Comparison of ENCODE assay signal across 17 mouse cellular contexts in the genomic region with DNA sequence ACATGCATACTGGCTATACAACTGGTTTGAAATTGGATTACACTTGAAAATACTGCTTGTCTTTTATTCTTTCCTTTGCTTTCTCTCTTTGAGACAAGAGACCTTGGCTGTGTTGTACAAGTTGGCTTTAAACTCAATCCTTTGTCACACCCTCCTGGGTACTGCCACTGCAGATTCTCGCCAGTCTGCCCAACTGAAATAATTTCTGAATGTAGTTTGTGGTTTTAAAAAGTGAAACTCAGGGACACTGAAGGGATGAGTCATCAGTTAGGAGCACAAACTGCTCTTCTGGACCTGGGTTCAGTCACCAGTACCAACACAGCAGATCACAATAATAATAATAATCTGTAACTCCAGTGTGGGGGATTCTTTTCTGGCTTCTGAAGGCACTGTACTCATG. TPM values are rescaled to one million over a fixed set of nuclear protein-coding genes. Genes with fewer than 3 reads are reported as not detected.
DNase-seq lines count a peak whose midpoint lies in the region; ATAC-seq and TF ChIP-seq lines count a peak whose summit lies in the region.
"Had no signal": no experiment of that assay in that cellular context is flagged by ENCODE, and none has a peak within 500 bp of the region (broad histone marks: within the 10 kb centered on the region; RNA-seq: fewer than 3 reads in every experiment).

No protein-coding gene starts in this region.

- no peak overlapping the region for H3K4me3 ChIP-seq in heart, embryonic 13.5 days
- no peak overlapping the region for H3K4me3 ChIP-seq in heart, embryonic 10.5 days
- H3K4me3 ChIP-seq in CH12.LX (replicated peaks in 1 of 3; ENCODE audit: low read depth in 2 of 3, low read length in 2 of 3, poor library complexity in 1 of 3): no peak overlapping the region
- H3K4me3 ChIP-seq: embryonic facial prominence, embryonic 15.5 days; forebrain, embryonic 12.5 days; kidney, embryonic 15.5 days had no signal

- no peak for TF ChIP-seq RAD21 in CH12.LX (IDR thresholded peaks at IDR 0.05; ENCODE audit: low read depth, low read length)

- in situ Hi-C loops in CH12.LX (cut with MboI; ENCODE audit: low pct_ligation_motif_present, low pct_unique_long_range_greater_than_20kb, low sequenced_read_pairs): no loop called here

- H3K4me2 ChIP-seq in heart, embryonic 13.5 days: no peak overlapping the region
- no peak overlapping the region for H3K4me2 ChIP-seq in CH12.LX (ENCODE audit: insufficient read depth, low read depth, poor library complexity, severe bottlenecking)
- H3K4me2 ChIP-seq: embryonic facial prominence, embryonic 15.5 days; forebrain, embryonic 12.5 days; kidney, embryonic 15.5 days had no signal

- H3K9me3 ChIP-seq in heart, embryonic 13.5 days: no peaks in the 10 kb centered on the region
- H3K9me3 ChIP-seq in heart, embryonic 10.5 days: no peaks in the 10 kb centered on the region
- no peaks in the 10 kb centered on the region for H3K9me3 ChIP-seq in CH12.LX (replicated peaks; ENCODE audit: low read length)
- H3K9me3 ChIP-seq: embryonic facial prominence, embryonic 15.5 days; forebrain, embryonic 12.5 days; kidney, embryonic 15.5 days had no signal

- no peaks in the 10 kb centered on the region for H3K27me3 ChIP-seq in heart, embryonic 13.5 days (replicated peaks)
- H3K27me3 ChIP-seq in heart, embryonic 10.5 days (ENCODE audit: insufficient read depth, poor library complexity, severe bottlenecking): no peaks in the 10 kb centered on the region
- no peaks in the 10 kb centered on the region for H3K27me3 ChIP-seq in CH12.LX (replicated peaks)
- H3K27me3 ChIP-seq: embryonic facial prominence, embryonic 15.5 days; forebrain, embryonic 12.5 days; kidney, embryonic 15.5 days had no signal

- no peak for TF ChIP-seq CTCF in CH12.LX (conservative IDR thresholded peaks at IDR 0.05 in 1 of 2, IDR thresholded peaks at IDR 0.05 in 1 of 2; ENCODE audit: low read depth in 2 of 2, low read length in 2 of 2)

- peak; percentile 48 to 62 for DNase-seq in adrenal gland, adult (ENCODE audit: inconsistent age in 2 of 2, low spot score in 1 of 2)
- no peak for DNase-seq in adrenal gland, adult 18-20 months (ENCODE audit: low spot score in 2 of 2)
- no peak for DNase-seq in heart, embryonic 10.5 days (ENCODE audit: low spot score)
- peak; percentile 21 for DNase-seq in CH12.LX (ENCODE audit: extremely low read depth)
- DNase-seq in fibroblast of lung, adult 2 months (ENCODE audit: low read depth): peak; percentile 16
- DNase-seq in gastrocnemius, postnatal 4 days (ENCODE audit: low spot score in 2 of 2): no peak
- no peak for DNase-seq in right cerebral cortex, postnatal 36 days (ENCODE audit: low spot score in 2 of 2)
- DNase-seq: cerebellum, adult 8-10 months; heart, postnatal 10 days; lung, adult 18-20 months; lung, postnatal 4 days had no signal

- no peak for ATAC-seq in heart, embryonic 13.5 days (ENCODE audit: extremely low read depth, insufficient number of reproducible peaks, low FRiP score, low TSS enrichment)
- ATAC-seq: midbrain, embryonic 16.5 days had no signal

- peaks cover 19% of the 10 kb centered on the region for H3K4me1 ChIP-seq in heart, embryonic 13.5 days
- no peaks in the 10 kb centered on the region for H3K4me1 ChIP-seq in heart, embryonic 10.5 days
- H3K4me1 ChIP-seq in CH12.LX (ENCODE audit: control insufficient read depth in 1 of 2, insufficient read depth in 2 of 2): peaks cover 0 to 18% of the 10 kb centered on the region in 2 experiments; a peak in 2 of 4 replicates
- H3K4me1 ChIP-seq: forebrain, embryonic 12.5 days; kidney, embryonic 15.5 days had no signal

- peaks cover 60% of the 10 kb centered on the region for H3K36me3 ChIP-seq in heart, embryonic 13.5 days
- H3K36me3 ChIP-seq in heart, embryonic 10.5 days: peaks cover 50% of the 10 kb centered on the region
- H3K36me3 ChIP-seq in CH12.LX (replicated peaks in 1 of 2; ENCODE audit: control insufficient read depth in 1 of 2, insufficient read depth in 1 of 2, low read length in 1 of 2): peaks cover 33 to 70% of the 10 kb centered on the region in 2 experiments

- dilution Hi-C loops in CH12.LX (cut with MboI; ENCODE audit: extremely low pct_ligation_motif_present, extremely low pct_unique_long_range_greater_than_20kb, low sequenced_read_pairs): no loop called here

- peaks cover 3% of the 10 kb centered on the region for H3K79me2 ChIP-seq in CH12.LX (replicated peaks; ENCODE audit: control insufficient read depth, extremely low read depth, insufficient read depth, poor library complexity, severe bottlenecking)

- WGBS in heart, embryonic 13.5 days: 69% methylated on average over 1 of the region's 1 CpGs
- 86% methylated on average over 1 of the region's 1 CpGs for WGBS in heart, embryonic 10.5 days

- TF ChIP-seq POLR2A in CH12.LX (IDR thresholded peaks at IDR 0.05; ENCODE audit: low read depth, low read length): no peak

- peak; percentile 21; the same call in 1 of the 2 replicates for TF ChIP-seq EP300 in CH12.LX (IDR thresholded peaks at IDR 0.05; ENCODE audit: low read length)

- H3K9ac ChIP-seq in heart, embryonic 13.5 days: no peak overlapping the region
- H3K9ac ChIP-seq in CH12.LX (ENCODE audit: insufficient read depth, low read depth): no peak overlapping the region
- H3K9ac ChIP-seq: embryonic facial prominence, embryonic 15.5 days; forebrain, embryonic 12.5 days; kidney, embryonic 15.5 days had no signal

- 0 out of 2 replicates have a peak overlapping the region, but pooled peaks have one; percentile 5 for H3K27ac ChIP-seq in heart, embryonic 13.5 days (replicated peaks)
- no peak overlapping the region for H3K27ac ChIP-seq in heart, embryonic 10.5 days
- no peak overlapping the region for H3K27ac ChIP-seq in CH12.LX (ENCODE audit: insufficient read depth, low read depth)
- H3K27ac ChIP-seq: embryonic facial prominence, embryonic 15.5 days; forebrain, embryonic 12.5 days; kidney, embryonic 15.5 days; stomach, postnatal 0 days had no signal

TF ChIP-seq in CH12.LX, 34 proteins besides CTCF, POLR2A, EP300 and RAD21:
- TF ChIP-seq ETS1 (conservative IDR thresholded peaks at IDR 0.05; ENCODE audit: low read depth, low read length): no peak
- TF ChIP-seq JUN (IDR thresholded peaks at IDR 0.05; ENCODE audit: insufficient read depth, low read depth, low read length): peak; percentile 23; the same call in 1 of the 2 replicates
- peak; percentile 62; the same call in 1 of the 2 replicates for TF ChIP-seq JUND (conservative IDR thresholded peaks at IDR 0.05; ENCODE audit: low read depth, low read length)

RNA-seq across cellular contexts. Expression of gene Pwwp2a, which starts 21.8 kb away (rescaled TPM):
- total RNA-seq in adrenal gland, adult 18-20 months (2021): 10 to 100 TPM; 26.6 to 27.1 TPM
- 18.0 and 18.4 TPM in 2 replicates for polyA plus RNA-seq in heart, embryonic 13.5 days (2015; fragmentation: Nextera tagmentation; extraction: Ambion mirVana)
- 19.6 and 26.8 TPM in 2 replicates for polyA plus RNA-seq in heart, embryonic 10.5 days (2016; fragmentation: Nextera tagmentation; extraction: Ambion mirVana)
- 15.2 and 16.7 TPM in 2 replicates for total RNA-seq in CH12.LX (2012; rRNA removed)
- 11.5 and 13.0 TPM in 2 replicates for total RNA-seq in CH12.LX (2014; rRNA removed)
- polyA plus RNA-seq in CH12.LX (2012; ENCODE audit: insufficient read length, low read depth): 26.8 and 31.0 TPM in 2 replicates
- total RNA-seq in gastrocnemius, postnatal 4 days (2021): 10 to 100 TPM; 33.6 to 35.1 TPM

RNA-seq across cellular contexts. Expression of gene Ttc1, which starts 44.3 kb away (rescaled TPM):
- total RNA-seq in adrenal gland, adult 18-20 months (2021): 10 to 100 TPM; 65.2 to 69.5 TPM
- 54.4 and 57.8 TPM in 2 replicates for polyA plus RNA-seq in heart, embryonic 13.5 days (2015; fragmentation: Nextera tagmentation; extraction: Ambion mirVana)
- 58.6 and 68.2 TPM in 2 replicates for polyA plus RNA-seq in heart, embryonic 10.5 days (2016; fragmentation: Nextera tagmentation; extraction: Ambion mirVana)
- total RNA-seq in CH12.LX (2012; rRNA removed) (74.8 and 93.4 TPM in 2 replicates), CH12.LX (2014; rRNA removed) (138 and 159 TPM in 2 replicates)
- polyA plus RNA-seq in CH12.LX (2012; ENCODE audit: insufficient read length, low read depth): 100 and 114 TPM in 2 replicates
- total RNA-seq in gastrocnemius, postnatal 4 days (2021): 10 to 100 TPM; 46.4 to 51.3 TPM

Comparison
In these comparisons a context has a peak if more than half of its experiments do, and no peak if none do; other contexts are left out.
1. DNase-seq: peak in adrenal gland, adult (2 of 2), CH12.LX (single experiment) and fibroblast of lung, adult 2 months (single experiment); none in adrenal gland, adult 18-20 months (0 of 2), heart, embryonic 10.5 days (single experiment), gastrocnemius, postnatal 4 days (0 of 2) and right cerebral cortex, postnatal 36 days (0 of 2).